Mouse (Mus musculus) heart, embryonic 12.5 days (tissue): Measurements from ENCODE around the gene Slc25a28. TPM values are rescaled to one million over a fixed set of nuclear protein-coding genes. Genes with fewer than 3 reads are reported as not detected.

ENCODE experiments used
- ATAC-seq: fragments of 200-750 bp; cut with Nextera tagmentation; 2 replicates; pipeline ENCODE4 v1.8.0; 2017; ENCODE audit warnings: moderate TSS enrichment, moderate library complexity; ENCODE audit not compliant: insufficient number of reproducible peaks, low FRiP score
- H3K27ac ChIP-seq: fragments of 300-500 bp; sonication (generic); 2 replicates; pipeline ENCODE4 v1.5.1; 2016; ENCODE audit warnings: mild to moderate bottlenecking, moderate library complexity; ENCODE audit not compliant: poor library complexity, severe bottlenecking
- H3K27me3 ChIP-seq: fragments of 300-500 bp; sonication (generic); replicated peaks from 2 replicates; pipeline ENCODE4 v1.6.1; 2016; ENCODE audit warnings: mild to moderate bottlenecking, moderate library complexity
- H3K36me3 ChIP-seq: fragments of 300-500 bp; sonication (generic); 2 replicates; pipeline ENCODE4 v1.6.1; 2016; ENCODE audit warnings: mild to moderate bottlenecking, moderate library complexity
- H3K4me1 ChIP-seq: fragments of 300-500 bp; sonication (generic); replicated peaks from 2 replicates; pipeline ENCODE4 v1.6.1; 2016; ENCODE audit warnings: mild to moderate bottlenecking
- H3K4me2 ChIP-seq: fragments of 300-500 bp; sonication (generic); 2 replicates; pipeline ENCODE4 v1.6.1; 2016; ENCODE audit warnings: mild to moderate bottlenecking, moderate library complexity
- H3K4me3 ChIP-seq: fragments of 300-500 bp; sonication (generic); 2 replicates; pipeline ENCODE4 v1.5.1; 2016; ENCODE audit warnings: mild to moderate bottlenecking
- H3K9ac ChIP-seq: fragments of 300-500 bp; sonication (generic); 2 replicates; pipeline ENCODE4 v1.6.1; 2016; ENCODE audit warnings: mild to moderate bottlenecking, moderate library complexity
- H3K9me3 ChIP-seq: fragments of 300-500 bp; sonication (generic); replicated peaks from 2 replicates; pipeline ENCODE4 v1.6.1; 2016; ENCODE audit warnings: mild to moderate bottlenecking, moderate library complexity
- WGBS: fragments of 180-500 bp; shearing (Covaris S2); methylation state at CpG from one replicate; pipeline ENCODE4 v1.1.7; 2016; 5-methylcytosine and 5-hydroxymethylcytosine counted together
- polyA plus RNA-seq: library from polyadenylated mRNA; unstranded; fragments of >200 nt; fragmentation: Nextera tagmentation; extraction: Ambion mirVana; gene quantifications from 2 replicates; pipeline ENCODE4 v1.2.1, GENCODE M21; 2016

The Slc25a28 gene
- polyA plus RNA-seq, 1 experiment from 2014 or later, result 11.1 TPM

- no peak for ATAC-seq
- Histone ChIP-seq H3K27ac (peak overlapping the region; percentile 94), H3K4me3 (peak overlapping the region; percentile 63), H3K9me3 (no peaks in the 10 kb centered on the region), H3K9ac (peak overlapping the region; percentile 72), H3K36me3 (no peaks in the 10 kb centered on the region), H3K4me1 (peaks cover 21% of the 10 kb centered on the region), H3K27me3 (peaks cover 5% of the 10 kb centered on the region; the same call in 1 of the 2 replicates), H3K4me2 (peak overlapping the region; percentile 87)
- 2% methylated on average over 43 of the region's 43 CpGs for WGBS
Measured at GRCm38 (mm10) chr19:43675525-43676400, 1.1 kb upstream of the Slc25a28 start.

GRCm38 (mm10) chr19:43674316-43674689 lies 378 bp downstream of the Slc25a28 start:
- H3K9me3 ChIP-seq, result no peaks in the 10 kb centered on the region
- H3K36me3 ChIP-seq, result no peaks in the 10 kb centered on the region
- H3K27ac ChIP-seq, result peak overlapping the region; percentile 76
- under 1% methylated on average over 24 of the region's 29 CpGs for WGBS
- no peaks in the 10 kb centered on the region; the same call in 1 of the 2 replicates for H3K27me3 ChIP-seq
- no peak; the same call in 1 of the 2 replicates for ATAC-seq
- peak overlapping the region; percentile 85 for H3K9ac ChIP-seq
- peak overlapping the region; percentile 81 for H3K4me2 ChIP-seq
- H3K4me1 ChIP-seq, result peaks cover 21% of the 10 kb centered on the region
- H3K4me3 ChIP-seq, result peak overlapping the region; percentile 96

GRCm38 (mm10) chr19:43673513-43674315 lies 967 bp downstream of the Slc25a28 start:
- Histone ChIP-seq H3K36me3 (no peaks in the 10 kb centered on the region), H3K9me3 (no peaks in the 10 kb centered on the region), H3K4me2 (peak overlapping the region; percentile 81), H3K27ac (0 out of 2 replicates have a peak overlapping the region, but pooled peaks have one; percentile 76), H3K27me3 (no peaks in the 10 kb centered on the region; the same call in 1 of the 2 replicates), H3K4me1 (peaks cover 21% of the 10 kb centered on the region), H3K9ac (peak overlapping the region; percentile 85), H3K4me3 (peak overlapping the region; percentile 96)
- ATAC-seq, result no peak
- whole genome bisulfite sequencing, result 8% methylated on average over 21 of the region's 21 CpGs

- H3K9ac ChIP-seq, result no peak overlapping the region
- peaks cover 14% of the 10 kb centered on the region for H3K4me1 ChIP-seq
- H3K36me3 ChIP-seq, result 0 out of 2 replicates have a peak, but pooled peaks cover 4% of the 10 kb centered on the region
- H3K4me2 ChIP-seq, result no peak overlapping the region
- ATAC-seq, result no peak
- no peak overlapping the region for H3K27ac ChIP-seq
- no peak overlapping the region for H3K4me3 ChIP-seq
- H3K9me3 ChIP-seq, result no peaks in the 10 kb centered on the region
- 44% methylated on average over 7 of the region's 7 CpGs for WGBS
- H3K27me3 ChIP-seq, result no peaks in the 10 kb centered on the region
Measured at GRCm38 (mm10) chr19:43671054-43671453, 3.6 kb downstream of the Slc25a28 start.

- H3K9ac ChIP-seq, result no peak overlapping the region
- ATAC-seq, result no peak
- H3K36me3 ChIP-seq, result peaks cover 7% of the 10 kb centered on the region
- H3K27me3 ChIP-seq, result no peaks in the 10 kb centered on the region
- peaks cover 13% of the 10 kb centered on the region for H3K4me1 ChIP-seq
- no peak overlapping the region for H3K27ac ChIP-seq
- no peak overlapping the region for H3K4me3 ChIP-seq
- H3K9me3 ChIP-seq, result no peaks in the 10 kb centered on the region
- no peak overlapping the region for H3K4me2 ChIP-seq
- WGBS, result 75% methylated on average over 8 of the region's 8 CpGs
Measured at GRCm38 (mm10) chr19:43669136-43669759, 5.4 kb downstream of the Slc25a28 start.

GRCm38 (mm10) chr19:43667430-43667809 lies 7.3 kb downstream of the Slc25a28 start:
- Histone ChIP-seq H3K36me3 (peaks cover 21% of the 10 kb centered on the region), H3K4me3 (no peak overlapping the region), H3K9me3 (no peaks in the 10 kb centered on the region), H3K4me1 (peaks cover 5% of the 10 kb centered on the region), H3K4me2 (no peak overlapping the region), H3K9ac (no peak overlapping the region), H3K27me3 (no peaks in the 10 kb centered on the region), H3K27ac (no peak overlapping the region)
- ATAC-seq, result no peak
- WGBS, result 64% methylated on average over 4 of the region's 4 CpGs

GRCm38 (mm10) chr19:43666661-43667429 lies 7.8 kb downstream of the Slc25a28 start:
- H3K9ac ChIP-seq, result no peak overlapping the region
- no peak overlapping the region for H3K4me2 ChIP-seq
- no peak overlapping the region for H3K27ac ChIP-seq
- 86% methylated on average over 22 of the region's 22 CpGs for WGBS
- H3K9me3 ChIP-seq, result no peaks in the 10 kb centered on the region
- peaks cover 21% of the 10 kb centered on the region for H3K36me3 ChIP-seq
- H3K4me1 ChIP-seq, result peaks cover 5% of the 10 kb centered on the region
- no peak for ATAC-seq
- H3K27me3 ChIP-seq, result no peaks in the 10 kb centered on the region
- H3K4me3 ChIP-seq, result no peak overlapping the region

GRCm38 (mm10) chr19:43665441-43666048 lies 9.1 kb downstream of the Slc25a28 start:
- no peaks in the 10 kb centered on the region for H3K27me3 ChIP-seq
- 56% methylated on average over 12 of the region's 12 CpGs for WGBS
- H3K4me1 ChIP-seq, result no peaks in the 10 kb centered on the region; the same call in 1 of the 2 replicates
- H3K27ac ChIP-seq, result no peak overlapping the region
- H3K9ac ChIP-seq, result no peak overlapping the region
- no peaks in the 10 kb centered on the region for H3K9me3 ChIP-seq
- peaks cover 21% of the 10 kb centered on the region for H3K36me3 ChIP-seq
- no peak overlapping the region for H3K4me3 ChIP-seq
- ATAC-seq, result no peak
- no peak overlapping the region for H3K4me2 ChIP-seq

GRCm38 (mm10) chr19:43663471-43663870 lies 11.2 kb downstream of the Slc25a28 start:
- no peaks in the 10 kb centered on the region for H3K9me3 ChIP-seq
- H3K27ac ChIP-seq, result no peak overlapping the region
- H3K4me3 ChIP-seq, result no peak overlapping the region
- no peaks in the 10 kb centered on the region for H3K4me1 ChIP-seq
- no peak for ATAC-seq
- peaks cover 21% of the 10 kb centered on the region for H3K36me3 ChIP-seq
- H3K27me3 ChIP-seq, result no peaks in the 10 kb centered on the region
- H3K4me2 ChIP-seq, result no peak overlapping the region
- H3K9ac ChIP-seq, result no peak overlapping the region
- WGBS, result 82% methylated on average over 8 of the region's 8 CpGs
